Mouse (Mus musculus) regulatory T cell (primary cell): ENCODE data around the gene Rab11fip4.

Experiments
- in situ Hi-C: fragments of 300-600 bp; cut with MboI, MseI; formaldehyde crosslinking; loops from one replicate; pipeline ENCODE4 v1.15.1; 2025; ENCODE audit warnings: high pct_unique_total_duplicates

Gene Rab11fip4

DNA sequence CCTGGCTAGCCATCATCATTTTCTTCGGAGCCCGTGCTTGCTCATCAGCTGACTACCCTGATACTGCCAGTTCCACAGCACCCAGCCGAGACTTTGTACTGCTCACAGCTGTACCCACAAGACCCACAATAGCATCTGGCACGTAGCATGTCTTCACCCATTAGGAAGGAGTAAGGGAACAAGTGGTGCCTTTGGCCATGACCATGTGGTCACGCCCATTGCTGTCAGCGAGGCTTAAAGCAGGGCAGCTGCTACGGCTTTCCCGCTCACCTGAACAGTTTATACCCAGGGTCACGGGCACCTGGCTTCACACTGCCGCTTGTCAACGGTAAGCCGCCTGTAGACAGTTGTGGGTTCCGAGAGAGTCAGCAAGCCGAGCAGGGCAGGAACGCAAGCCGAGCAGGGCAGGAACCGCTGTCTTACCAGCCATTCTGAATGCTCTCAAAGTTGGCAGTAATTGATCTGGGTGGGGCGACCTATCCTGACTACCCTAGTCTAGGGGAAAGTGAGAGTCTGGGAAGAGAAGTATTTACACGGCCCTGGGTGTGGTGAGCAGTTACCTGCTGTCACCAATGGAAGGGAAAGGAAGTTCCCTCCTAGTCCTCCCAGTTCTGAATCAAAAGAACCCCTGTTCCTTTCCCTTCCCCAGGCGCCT lies 62.0 kb downstream of the Rab11fip4 start:
- in situ Hi-C loops, result no loop called here

DNA sequence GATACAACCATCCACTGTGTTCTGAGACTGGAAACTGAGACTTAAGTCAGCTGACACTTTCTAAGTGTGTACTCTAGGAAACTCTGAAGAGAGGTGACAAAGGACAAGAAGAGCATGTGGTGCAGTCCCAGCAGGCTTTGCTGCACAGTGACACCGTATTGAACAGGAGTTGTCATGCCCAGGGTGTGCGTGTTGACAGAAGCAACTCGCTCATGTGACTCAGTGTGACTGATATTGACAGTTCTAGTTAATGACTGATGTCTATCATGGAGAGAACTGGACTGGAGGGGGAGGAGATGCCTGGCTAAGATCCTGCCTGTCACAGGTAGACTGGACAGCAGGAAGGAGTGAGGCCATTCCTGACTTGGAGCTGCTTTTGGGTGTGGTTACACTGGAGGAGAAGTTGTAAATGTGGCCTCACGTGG lies 63.4 kb downstream of the Rab11fip4 start:
- in situ Hi-C loops, result no loop called here

GRCm38 (mm10) chr11:79655592-79655991 lies 64.6 kb downstream of the Rab11fip4 start:
- in situ Hi-C loops, result no loop called here

GRCm38 (mm10) chr11:79656491-79656890 lies 65.5 kb downstream of the Rab11fip4 start:
- in situ Hi-C loops, result no loop called here

DNA sequence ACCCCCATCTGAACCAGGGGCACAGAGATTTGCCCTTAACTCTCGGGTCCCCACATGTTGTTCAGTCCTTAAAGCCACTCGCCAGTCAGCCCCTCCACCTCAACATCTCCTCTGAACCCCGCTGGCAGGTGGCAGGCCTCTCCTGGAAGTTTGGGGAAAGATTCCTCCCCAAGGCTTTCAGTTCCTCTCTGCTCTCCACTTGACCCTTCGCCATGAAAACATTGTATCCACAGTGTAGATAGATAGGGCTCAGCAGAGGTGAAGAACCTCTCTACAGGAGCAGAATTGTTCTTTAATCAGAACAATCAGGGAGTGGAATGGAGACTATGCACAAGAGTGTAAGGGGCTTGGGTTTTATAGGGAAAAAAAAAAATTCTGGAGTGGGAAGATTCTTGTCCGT lies 66.0 kb downstream of the Rab11fip4 start:
- in situ Hi-C loops, result no loop called here

- in situ Hi-C loops, result no loop called here
Observed at GRCm38 (mm10) chr11:79658205-79658825, 67.3 kb downstream of the Rab11fip4 start.

GRCm38 (mm10) chr11:79660361-79661205 lies 69.6 kb downstream of the Rab11fip4 start:
- in situ Hi-C loops, result no loop called here

DNA sequence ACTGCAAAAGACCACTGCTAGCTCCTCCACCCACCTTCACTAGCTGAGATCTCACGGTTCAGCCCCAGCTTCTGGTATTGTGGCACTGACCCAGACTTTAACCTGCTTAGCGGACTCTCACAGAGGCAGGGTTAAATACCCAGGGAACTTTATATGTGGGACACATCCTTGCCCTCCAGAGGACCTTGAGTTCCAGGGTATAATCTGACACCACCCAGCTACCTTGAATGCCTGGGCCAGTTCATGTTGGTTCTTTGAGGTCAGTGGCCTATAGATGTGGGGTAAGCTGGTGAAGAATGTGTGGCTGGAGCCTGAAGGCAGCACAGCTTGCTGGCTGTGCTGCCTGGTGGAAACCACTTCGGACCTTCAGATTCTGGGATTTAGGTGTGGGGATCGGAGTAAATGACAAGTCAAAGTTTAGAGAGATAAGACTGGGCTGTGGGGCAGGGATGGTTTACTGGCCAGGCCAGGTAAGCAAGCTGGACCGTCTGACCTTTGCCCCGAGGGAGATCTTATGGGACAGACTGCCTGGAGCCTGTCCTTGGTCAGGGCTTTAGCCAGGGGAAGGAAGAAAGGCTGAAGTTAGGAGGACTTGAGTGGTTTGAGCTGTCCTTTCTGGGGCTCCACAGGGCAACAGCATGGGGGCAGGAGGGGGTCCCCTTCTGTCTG lies 71.0 kb downstream of the Rab11fip4 start:
- in situ Hi-C loops, result no loop called here

DNA sequence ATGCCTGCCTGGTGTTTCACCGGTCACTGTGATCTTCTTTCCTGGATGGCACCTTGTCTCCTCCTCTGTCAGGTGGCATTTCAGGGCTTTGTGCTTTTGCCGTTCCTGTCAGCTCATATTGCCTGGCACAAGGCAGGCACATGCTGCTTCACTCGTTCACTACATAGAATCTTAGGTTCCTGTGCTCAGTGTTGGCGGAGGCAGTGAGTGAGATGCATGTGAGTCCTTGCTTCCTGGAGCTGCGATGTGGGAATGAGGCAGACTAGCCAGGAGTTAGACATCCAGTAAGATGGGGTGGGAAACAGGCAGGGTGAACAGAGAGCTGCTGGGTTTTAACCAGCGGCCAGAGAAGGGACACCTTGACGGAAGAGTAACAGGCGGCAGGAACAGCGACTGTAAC lies 72.1 kb downstream of the Rab11fip4 start:
- in situ Hi-C loops, result no loop called here

DNA sequence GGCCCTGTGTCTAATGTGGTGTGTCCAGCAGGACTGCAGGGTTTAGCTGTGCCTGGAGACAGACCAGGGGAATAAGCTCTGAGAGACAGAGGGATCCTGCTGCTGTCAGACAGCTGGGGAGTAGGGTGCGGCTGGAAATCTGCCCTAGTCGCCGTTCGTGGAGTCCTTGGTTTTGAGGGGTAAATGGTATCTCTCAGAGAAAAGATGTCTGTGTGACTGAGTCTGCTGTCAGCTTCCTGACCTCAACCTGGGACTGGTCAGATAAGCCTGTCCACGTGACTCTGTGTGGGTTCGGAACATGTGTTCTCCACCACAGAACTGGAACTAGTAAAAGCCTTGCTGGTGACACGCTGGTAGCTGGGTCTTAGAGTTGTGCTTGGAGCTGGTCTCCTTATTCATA lies 72.6 kb downstream of the Rab11fip4 start:
- in situ Hi-C loops, result no loop called here

DNA sequence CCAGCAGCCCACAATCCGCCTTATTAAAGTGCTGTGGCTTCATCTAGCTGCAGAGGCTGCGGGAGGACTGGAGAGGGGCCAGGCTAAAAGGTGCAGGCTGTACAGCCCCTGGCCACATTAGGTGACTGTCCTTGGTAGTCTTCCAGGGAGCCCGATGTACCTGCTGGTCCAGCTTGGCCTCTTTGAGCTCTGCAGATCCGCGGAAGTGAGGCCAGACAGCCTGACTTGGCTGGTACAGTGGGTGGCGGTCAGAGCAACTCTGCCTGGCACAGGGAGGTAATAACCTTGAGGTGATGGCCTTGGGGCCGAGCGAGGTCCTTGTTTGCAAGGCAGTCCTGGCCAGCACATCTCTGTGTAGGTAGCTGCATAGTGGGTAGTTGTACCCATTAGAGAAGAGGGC lies 75.5 kb downstream of the Rab11fip4 start:
- in situ Hi-C loops, result no loop called here

DNA sequence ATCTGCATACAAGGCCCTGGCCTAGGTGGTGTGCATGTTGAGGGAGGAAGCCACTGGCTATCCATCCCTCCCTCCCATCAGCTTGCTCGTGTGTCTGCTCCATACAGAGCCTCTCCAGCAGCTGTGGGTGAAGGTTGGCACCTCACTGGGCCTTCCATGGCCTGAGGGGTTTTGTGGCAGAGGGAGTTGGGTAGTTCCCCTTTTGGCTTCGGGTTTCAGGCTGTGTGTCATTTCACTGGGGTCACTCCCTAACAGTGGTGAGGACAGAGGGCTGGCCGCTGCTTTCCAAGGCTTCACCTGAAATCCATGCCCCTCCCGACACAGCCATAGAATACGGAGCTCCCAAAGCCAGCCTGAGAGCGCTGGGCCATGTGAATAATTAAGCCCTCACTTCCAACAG lies 78.2 kb downstream of the Rab11fip4 start:
- in situ Hi-C loops, result no loop called here

DNA sequence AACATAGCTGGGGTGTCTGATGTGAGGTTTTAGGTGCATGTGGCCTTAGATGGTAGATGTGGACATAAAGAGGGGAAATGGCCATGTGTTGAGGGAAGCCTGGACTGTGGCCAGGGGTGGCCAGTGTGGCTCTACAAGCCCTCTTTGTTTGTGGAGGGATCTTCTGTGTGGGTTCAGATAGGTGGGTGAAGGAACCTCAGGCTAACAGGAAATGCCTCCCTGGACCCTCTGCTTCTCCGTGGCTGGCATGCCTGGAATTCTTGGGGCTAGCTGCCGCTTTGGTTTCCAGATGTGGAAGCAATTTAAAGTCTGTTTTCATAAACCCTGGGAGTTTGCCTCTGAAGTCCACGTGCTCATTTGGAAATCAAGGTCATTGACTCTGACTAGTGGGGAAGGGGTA lies 78.9 kb downstream of the Rab11fip4 start:
- in situ Hi-C loops, result no loop called here

DNA sequence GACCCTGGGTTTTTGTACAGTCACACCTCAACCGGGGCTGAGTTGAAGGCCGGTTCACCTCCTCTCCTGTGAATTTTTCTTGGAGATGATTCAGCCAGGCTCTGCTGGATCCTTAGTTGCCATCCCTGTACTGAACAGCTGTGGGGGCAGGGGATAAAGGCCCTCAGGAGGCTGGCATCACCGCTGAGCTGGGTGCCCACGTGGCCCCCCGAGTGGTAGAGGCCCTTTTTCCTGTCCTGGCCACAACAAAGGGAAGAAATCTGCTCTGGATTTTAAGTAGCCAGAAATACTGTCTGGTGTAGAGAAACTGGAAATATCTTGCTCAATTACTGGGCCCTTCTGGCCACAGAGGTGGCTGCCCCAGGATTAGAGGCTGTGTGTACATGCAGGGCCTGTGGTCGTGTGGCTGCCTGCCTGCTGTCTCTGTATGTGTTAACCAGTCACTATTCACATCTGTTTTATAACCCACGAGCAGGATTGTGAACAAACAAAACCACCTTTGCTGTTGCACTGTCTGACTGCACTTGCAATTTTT lies 79.5 kb downstream of the Rab11fip4 start:
- in situ Hi-C loops, result no loop called here

GRCm38 (mm10) chr11:79671668-79672281 lies 80.8 kb downstream of the Rab11fip4 start:
- in situ Hi-C loops, result no loop called here

- in situ Hi-C loops, result no loop called here
Observed at GRCm38 (mm10) chr11:79673072-79673471, 82.1 kb downstream of the Rab11fip4 start.

DNA sequence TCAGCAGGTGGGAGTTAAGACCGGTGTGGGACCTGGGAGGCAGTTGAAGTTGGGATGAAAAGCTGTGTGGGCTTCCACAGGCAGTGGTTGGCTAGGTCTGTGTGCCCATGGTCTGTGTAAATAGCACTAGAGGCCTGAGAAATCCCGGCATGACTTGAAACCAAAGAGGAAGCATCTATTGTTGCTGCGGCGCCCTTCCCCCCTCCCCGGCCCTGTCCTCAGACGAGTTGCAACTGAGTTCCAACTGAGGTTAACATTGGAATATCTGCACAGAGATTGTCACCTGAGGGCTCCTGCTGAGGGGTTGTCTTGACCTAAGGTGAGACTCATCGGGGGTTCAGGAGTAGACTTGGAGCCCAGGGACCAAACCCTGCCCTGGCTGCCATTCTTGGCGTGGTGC lies 82.7 kb downstream of the Rab11fip4 start:
- in situ Hi-C loops, result no loop called here

GRCm38 (mm10) chr11:79674231-79674630 lies 83.2 kb downstream of the Rab11fip4 start:
- in situ Hi-C loops, result no loop called here

- in situ Hi-C loops, result no loop called here
Observed at GRCm38 (mm10) chr11:79674632-79675031, 83.6 kb downstream of the Rab11fip4 start.

DNA sequence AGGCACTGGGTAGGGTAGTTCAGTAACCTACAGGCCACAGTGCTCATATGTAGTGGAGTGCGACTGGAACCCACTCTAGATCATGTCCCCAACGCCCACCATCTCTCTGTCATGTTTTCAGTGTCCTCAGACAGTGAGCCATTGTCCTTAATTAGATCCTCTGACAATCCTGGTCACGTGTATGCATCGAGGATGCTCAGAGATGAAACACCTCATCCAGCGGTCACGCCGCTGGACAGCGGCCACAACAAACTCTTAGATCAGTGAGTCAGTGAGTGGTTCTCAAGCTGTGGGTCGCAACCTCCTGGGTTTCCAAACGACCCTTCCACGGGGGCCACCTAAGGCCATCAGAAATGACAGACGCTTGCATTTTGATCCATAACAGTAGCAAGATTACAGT lies 84.3 kb downstream of the Rab11fip4 start:
- in situ Hi-C loops, result no loop called here

GRCm38 (mm10) chr11:79675994-79676393 lies 85.0 kb downstream of the Rab11fip4 start:
- in situ Hi-C loops, result no loop called here
